Mouse (Mus musculus): ENCODE data around the gene Poldip2.

GRCm38 (mm10) chr11:78521880-78522279 is 9.9 kb downstream of the Poldip2 start:
- no peak for TF ChIP-seq MAFK (IDR thresholded peaks at IDR 0.05; ENCODE audit: insufficient read depth, low read depth, low read length)
- no peak for TF ChIP-seq ZNF384 (IDR thresholded peaks at IDR 0.05; ENCODE audit: low read depth, low read length)
- TF ChIP-seq ZC3H11A (IDR thresholded peaks at IDR 0.05; ENCODE audit: borderline replicate concordance, low read depth, low read length), result no peak

Data from ES-E14 (cell line).